Mouse (Mus musculus) olfactory bulb, adult 2 months (tissue): ENCODE results near the gene Il1b.

Experiments
- CTCF ChIP-seq: fragments of 200-500 bp; IDR thresholded peaks from 2 replicates; pipeline ENCODE4 v1.5.1; 2012; ENCODE audit warnings: low read depth, mild to moderate bottlenecking, low read length, moderate library complexity; ENCODE audit not compliant: insufficient read depth
- POLR2A ChIP-seq: fragments of 200-500 bp; IDR thresholded peaks from 2 replicates; pipeline ENCODE4 v1.6.1; 2012; ENCODE audit warnings: mild to moderate bottlenecking, low read depth, low read length, moderate library complexity; ENCODE audit not compliant: insufficient read depth

- TF ChIP-seq POLR2A (no peak), CTCF (no peak)
Observed at GRCm38 (mm10) chr2:129368106-129368505, 2.8 kb downstream of the Il1b start.
